Mouse (Mus musculus) kidney, adult 2 months (tissue): ENCODE results near the gene Otud5. TPM values are rescaled to one million over a fixed set of nuclear protein-coding genes. Genes with fewer than 3 reads are reported as not detected.

Experiments used
- DNase-seq: peaks from one replicate; pipeline ENCODE4 v3.0.0; 2021
- H3K27ac ChIP-seq: fragments of 200-500 bp; 2 replicates; pipeline ENCODE4 v1.5.1; 2012; ENCODE audit warnings: low read depth, low read length, control low read depth, inconsistent platforms; ENCODE audit not compliant: insufficient read depth
- H3K27me3 ChIP-seq: fragments of 200-500 bp; replicated peaks from 2 replicates; pipeline ENCODE4 v1.6.1; 2012; ENCODE audit warnings: mild to moderate bottlenecking, moderate library complexity, low read length, inconsistent platforms; ENCODE audit not compliant: control insufficient read depth, insufficient read depth
- H3K36me3 ChIP-seq: fragments of 200-500 bp; 2 replicates; pipeline ENCODE4 v1.6.1; 2012; ENCODE audit warnings: mild to moderate bottlenecking, moderate library complexity, low read length, inconsistent platforms; ENCODE audit not compliant: control insufficient read depth, insufficient read depth
- H3K4me1 ChIP-seq: fragments of 200-500 bp; 2 replicates; pipeline ENCODE4 v1.6.1; 2011; ENCODE audit warnings: low read length; ENCODE audit not compliant: control insufficient read depth, insufficient read depth
- H3K4me3 ChIP-seq: fragments of 200-500 bp; 2 replicates; pipeline ENCODE4 v1.5.1; 2011; ENCODE audit warnings: mild to moderate bottlenecking, low read depth, low read length, control low read depth; ENCODE audit not compliant: insufficient read depth
- CTCF ChIP-seq: fragments of 200-500 bp; conservative IDR thresholded peaks from 2 replicates; pipeline ENCODE4 v1.5.1; 2011; ENCODE audit warnings: low read depth, mild to moderate bottlenecking, control low read depth, low read length, moderate library complexity, mixed read lengths; ENCODE audit not compliant: insufficient read depth, insufficient read length
- POLR2A ChIP-seq: fragments of 200-500 bp; IDR thresholded peaks from one replicate; pipeline ENCODE4 v1.6.1; 2011; ENCODE audit warnings: low read depth, low read length, control low read depth
- WGBS: fragments of 180-500 bp; shearing (Covaris S2); methylation state at CpG from one replicate; pipeline ENCODE4 v1.1.7; 2018; 5-methylcytosine and 5-hydroxymethylcytosine counted together
- polyA plus RNA-seq: library from polyadenylated mRNA; depleted of rRNA; stranded (reverse); fragments of >200 nt; gene quantifications from 2 replicates; pipeline ENCODE4 v1.2.3, GENCODE M21; 2012

Gene Otud5
- polyA plus RNA-seq, 1 experiment, result 30.4 TPM

- no peak for TF ChIP-seq POLR2A
- TF ChIP-seq CTCF, result no peak
- 70% methylated on average over 2 of the region's 2 CpGs for WGBS
- Histone ChIP-seq H3K4me1 (no peaks in the 10 kb centered on the region), H3K4me3 (no peak overlapping the region), H3K36me3 (no peaks in the 10 kb centered on the region), H3K27me3 (no peaks in the 10 kb centered on the region), H3K27ac (no peak overlapping the region)
- no peak for DNase-seq
Measured at GRCm38 (mm10) chrX:7865343-7865742, 24.2 kb downstream of the Otud5 start.

- WGBS, result 68% methylated on average over 2 of the region's 2 CpGs
- no peaks in the 10 kb centered on the region for H3K36me3 ChIP-seq
- DNase-seq, result no peak
- no peaks in the 10 kb centered on the region for H3K27me3 ChIP-seq
- TF ChIP-seq CTCF, result no peak
- TF ChIP-seq POLR2A, result no peak
- H3K4me1 ChIP-seq, result no peaks in the 10 kb centered on the region
- no peak overlapping the region for H3K27ac ChIP-seq
- no peak overlapping the region for H3K4me3 ChIP-seq
Measured at GRCm38 (mm10) chrX:7865786-7866185, 24.6 kb downstream of the Otud5 start.

GRCm38 (mm10) chrX:7867141-7867540 lies 26.0 kb downstream of the Otud5 start:
- TF ChIP-seq POLR2A, result no peak
- TF ChIP-seq CTCF, result no peak
- Histone ChIP-seq H3K4me1 (no peaks in the 10 kb centered on the region), H3K4me3 (no peak overlapping the region), H3K27ac (no peak overlapping the region), H3K27me3 (no peaks in the 10 kb centered on the region), H3K36me3 (no peaks in the 10 kb centered on the region; the same call in 1 of the 2 replicates)
- WGBS, result 89% methylated on average over 1 of the region's 1 CpGs
- DNase-seq, result no peak

GRCm38 (mm10) chrX:7868506-7868905 lies 27.3 kb downstream of the Otud5 start:
- Histone ChIP-seq H3K27ac (no peak overlapping the region), H3K4me1 (no peaks in the 10 kb centered on the region), H3K4me3 (no peak overlapping the region), H3K36me3 (no peaks in the 10 kb centered on the region; the same call in 1 of the 2 replicates), H3K27me3 (no peaks in the 10 kb centered on the region)
- DNase-seq, result no peak
- 57% methylated on average over 2 of the region's 2 CpGs for WGBS
- TF ChIP-seq POLR2A (no peak), CTCF (no peak)

- WGBS, result 56% methylated on average over 3 of the region's 3 CpGs
- no peaks in the 10 kb centered on the region for H3K4me1 ChIP-seq
- H3K27ac ChIP-seq, result no peak overlapping the region
Measured at GRCm38 (mm10) chrX:7869826-7870225, 28.7 kb downstream of the Otud5 start.

GRCm38 (mm10) chrX:7878007-7878419 lies 36.8 kb downstream of the Otud5 start, which contains the start of gene Pim2:
Gene Pim2, plus strand, starts transcription at chrX:7878262.
- peak; percentile 93 for DNase-seq
- Histone ChIP-seq H3K27me3 (no peaks in the 10 kb centered on the region), H3K4me1 (no peaks in the 10 kb centered on the region), H3K27ac (peak within 1 kb of the TSS; percentile 16; the same call in 1 of the 2 replicates), H3K36me3 (no peaks in the 10 kb centered on the region), H3K4me3 (peak within 1 kb of the TSS; percentile 73)
- TF ChIP-seq CTCF (no peak), POLR2A (no peak)
- 4% methylated on average over 28 of the region's 38 CpGs for WGBS

More at GRCm38 (mm10) chrX:7869826-7870225, 28.7 kb downstream of the Otud5 start:
- Histone ChIP-seq H3K36me3 (no peaks in the 10 kb centered on the region; the same call in 1 of the 2 replicates), H3K27me3 (no peaks in the 10 kb centered on the region), H3K4me3 (no peak overlapping the region)
- TF ChIP-seq CTCF, result no peak
- no peak for TF ChIP-seq POLR2A
- no peak for DNase-seq

- Histone ChIP-seq H3K36me3 (no peaks in the 10 kb centered on the region), H3K4me3 (peak overlapping the region; percentile 73), H3K4me1 (no peaks in the 10 kb centered on the region), H3K27me3 (no peaks in the 10 kb centered on the region), H3K27ac (no peak overlapping the region)
- WGBS, result under 1% methylated on average over 21 of the region's 21 CpGs
- DNase-seq, result no peak
- TF ChIP-seq POLR2A (no peak), CTCF (no peak)
Measured at GRCm38 (mm10) chrX:7878495-7878894, 37.3 kb downstream of the Otud5 start.
